Mouse (Mus musculus) adrenal gland, postnatal 14 days (tissue): Measurements from ENCODE around the gene Gm3072. TPM values are rescaled to one million over a fixed set of nuclear protein-coding genes. Genes with fewer than 3 reads are reported as not detected.
A peak's percentile ranks its signal among the peaks of the same experiment; 100 is the strongest.
"Not testable (repeated sequence)": the region's sequence is repeated elsewhere in the genome, so short reads cannot be mapped to it uniquely, and the experiment has no call there.

Experiments used
- DNase-seq: peaks from one replicate; pipeline ENCODE4 v3.0.0; 2021; ENCODE audit warnings: mixed read lengths
- long read RNA-seq, 2 experiments: library from polyadenylated mRNA; stranded (forward); transcript quantifications; one replicate each; pipeline ENCODE4 v2.0.0; 2021
- total RNA-seq: library from RNA; stranded (reverse); gene quantifications from 2 replicates; pipeline ENCODE4 v1.2.3, GENCODE M21; 2021

Gm3072 gene
- total RNA-seq = not detected in 2 replicates
- long read RNA-seq, experiment 1 = 0 reads
- long read RNA-seq, experiment 2 = 0 reads

DNA sequence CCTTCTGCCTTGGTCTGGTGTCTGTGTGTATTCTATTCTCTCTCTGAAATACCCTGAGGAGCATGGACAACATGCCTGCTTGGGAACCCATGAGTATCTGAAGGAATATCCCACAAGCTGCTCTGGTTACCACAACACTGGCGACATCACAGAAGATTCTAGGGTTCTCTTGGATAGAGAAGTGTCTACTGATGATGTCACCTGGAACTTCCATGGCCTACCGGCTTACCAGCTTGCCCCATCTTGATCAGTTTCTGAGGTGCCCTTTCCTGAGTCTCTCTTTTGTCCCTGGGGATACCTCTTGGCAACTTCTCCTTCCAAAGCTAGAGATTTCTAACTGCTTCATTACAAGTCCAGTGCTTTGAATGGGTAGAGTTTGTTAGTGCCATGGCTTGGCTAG, at the start of gene Gm3072:
Gene Gm3072 (minus strand): TSS at position 101 of the 400 bp plus-strand sequence.
- not testable (repeated sequence) for DNase-seq

DNA sequence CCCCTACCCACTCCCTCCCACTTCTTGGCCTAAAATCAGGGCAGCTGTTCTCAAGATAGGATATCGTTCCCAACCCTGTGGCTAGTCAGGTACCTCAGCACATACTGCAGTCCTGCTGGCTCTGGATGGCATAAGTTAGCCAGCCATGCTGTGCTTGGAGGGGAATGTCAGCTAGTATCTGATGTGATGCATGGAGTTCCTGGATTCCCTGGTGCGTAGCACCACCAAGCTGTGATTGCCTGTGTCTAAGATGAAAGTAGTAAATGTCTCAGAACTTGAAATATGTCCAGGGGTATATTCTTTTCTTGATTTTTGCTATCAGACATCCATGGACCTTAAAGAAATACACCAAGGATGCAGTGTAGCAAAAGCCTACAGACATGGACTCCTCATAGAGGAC, 23.8 kb upstream of the Gm3072 start:
- DNase-seq = not testable (repeated sequence)

GRCm38 (mm10) chr14:41646387-41646786, 22.0 kb upstream of the Gm3072 start, which contains the start of gene Gm3676:
Gm3676 (minus strand) TSS chr14:41646487.
- not testable (repeated sequence) for DNase-seq

DNA sequence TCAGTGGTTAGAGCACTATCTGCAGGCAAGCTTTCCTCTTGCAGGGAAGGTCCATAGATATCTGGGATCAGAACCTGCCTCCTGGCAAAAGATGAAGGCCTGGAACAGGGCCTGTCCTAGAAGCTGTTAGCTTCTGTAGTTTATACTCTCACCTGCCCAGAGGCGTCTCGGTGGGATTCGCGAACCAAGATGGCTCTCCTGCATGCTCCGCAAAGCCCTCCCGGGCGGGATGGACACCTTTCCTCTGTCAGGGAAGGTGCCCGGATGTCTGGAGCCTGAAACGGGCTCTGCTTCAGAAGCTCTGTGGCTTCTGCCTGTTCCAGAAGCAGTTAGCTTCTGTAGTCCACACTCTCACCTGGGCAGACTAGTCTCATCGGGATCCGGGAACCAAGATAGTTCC, 5.7 kb upstream of the Gm3072 start:
- not testable (repeated sequence) for DNase-seq

DNA sequence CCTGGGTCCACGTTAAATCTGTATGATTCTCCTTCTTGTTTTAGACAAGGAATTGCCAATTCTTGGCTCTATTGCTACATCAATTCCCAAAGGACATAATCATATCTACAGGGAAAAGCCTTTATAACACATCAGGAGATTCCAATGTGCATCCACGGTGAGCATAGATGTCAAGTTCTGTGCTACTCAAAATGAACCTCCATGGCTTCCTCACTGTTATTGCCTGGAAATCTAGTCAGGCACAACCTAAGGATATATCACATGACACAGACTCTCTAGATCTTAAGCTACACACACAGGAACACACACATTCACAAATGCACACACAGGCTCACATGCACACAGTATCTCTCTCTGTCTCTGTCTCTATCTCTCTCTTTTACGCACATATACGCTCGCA, 1.9 kb downstream of the Gm3072 start:
- not testable (repeated sequence) for DNase-seq

DNA sequence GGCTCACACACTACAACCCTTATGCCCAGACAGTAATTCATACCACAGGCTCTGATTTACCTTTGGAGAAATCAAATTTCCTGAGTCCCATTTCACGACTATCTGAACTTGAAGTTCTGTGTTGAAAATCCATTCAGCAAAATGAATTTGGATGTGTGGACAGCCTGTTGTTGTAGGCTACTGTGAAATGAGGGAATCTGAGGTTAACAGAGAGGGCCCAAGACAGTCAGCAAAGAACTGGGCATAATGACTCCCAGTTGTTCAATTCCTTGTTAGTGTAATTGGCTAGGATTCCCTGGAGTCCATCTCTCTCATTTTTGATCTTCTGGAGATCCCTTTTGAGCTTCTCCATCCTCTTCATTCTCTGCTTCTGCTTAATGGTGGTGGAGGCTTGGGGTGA, 13.7 kb downstream of the Gm3072 start:
- DNase-seq = not testable (repeated sequence)

- not testable (repeated sequence) for DNase-seq
These were observed 23.5 kb downstream of the Gm3072 start for GRCm38 (mm10) chr14:41600935-41601334.

- peak; percentile 3 for DNase-seq
These were observed 38.1 kb downstream of the Gm3072 start for GRCm38 (mm10) chr14:41586346-41586745.

DNA sequence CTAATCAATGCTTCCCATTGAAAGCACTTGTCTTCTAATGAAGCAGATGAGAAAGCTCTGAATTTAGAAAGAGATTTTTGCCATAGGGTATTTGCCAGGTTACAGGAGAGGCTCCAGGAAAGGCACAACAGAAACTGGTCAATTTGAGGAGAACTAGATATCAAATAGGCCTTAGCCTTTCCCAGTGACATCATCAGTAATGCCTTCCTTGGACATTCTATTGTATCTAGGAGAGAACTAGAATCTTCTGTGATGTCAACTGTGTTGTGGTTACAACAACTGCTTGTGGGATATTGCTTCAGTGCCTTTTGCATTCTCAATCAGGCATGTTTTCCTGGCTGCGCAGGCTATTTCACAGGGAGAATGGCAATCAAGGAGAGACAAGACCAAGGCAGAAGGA, 51.5 kb downstream of the Gm3072 start, which contains the start of gene 1700049E17Rik2:
Gene 1700049E17Rik2 (plus strand): TSS at position 301 of the 400 bp plus-strand sequence.
- DNase-seq = not testable (repeated sequence)

Other genes with a start within 250 kb of the Gm3072 start
- not detected in 2 replicates for gene Gm7945, start 238.2 kb downstream of the Gm3072 start, total RNA-seq
- not detected in 2 replicates for gene Gm6482, start 216.3 kb downstream of the Gm3072 start, total RNA-seq
- not detected in 2 replicates for gene Gm7954, start 171.1 kb downstream of the Gm3072 start, total RNA-seq
- gene Gm3486, start 135.1 kb downstream of the Gm3072 start, total RNA-seq = not detected in 2 replicates
- not detected in 2 replicates for gene Gm7970, start 69.0 kb downstream of the Gm3072 start, total RNA-seq
- not detected in 2 replicates for gene 1700049E17Rik2, start 51.4 kb downstream of the Gm3072 start, total RNA-seq
- gene Gm3676, start 21.9 kb upstream of the Gm3072 start, total RNA-seq = not detected in 2 replicates
- not detected in 2 replicates for gene Gm8068, start 77.3 kb upstream of the Gm3072 start, total RNA-seq
- not detected in 2 replicates for gene Gm7929, start 126.0 kb upstream of the Gm3072 start, total RNA-seq
- gene Gm47189, start 147.8 kb upstream of the Gm3072 start, total RNA-seq = not detected in 2 replicates